Mouse (Mus musculus): ENCODE data around the gene Sirpb1b.
"Not testable (repeated sequence)": the region's sequence is repeated elsewhere in the genome, so short reads cannot be mapped to it uniquely, and the experiment has no call there.

DNA sequence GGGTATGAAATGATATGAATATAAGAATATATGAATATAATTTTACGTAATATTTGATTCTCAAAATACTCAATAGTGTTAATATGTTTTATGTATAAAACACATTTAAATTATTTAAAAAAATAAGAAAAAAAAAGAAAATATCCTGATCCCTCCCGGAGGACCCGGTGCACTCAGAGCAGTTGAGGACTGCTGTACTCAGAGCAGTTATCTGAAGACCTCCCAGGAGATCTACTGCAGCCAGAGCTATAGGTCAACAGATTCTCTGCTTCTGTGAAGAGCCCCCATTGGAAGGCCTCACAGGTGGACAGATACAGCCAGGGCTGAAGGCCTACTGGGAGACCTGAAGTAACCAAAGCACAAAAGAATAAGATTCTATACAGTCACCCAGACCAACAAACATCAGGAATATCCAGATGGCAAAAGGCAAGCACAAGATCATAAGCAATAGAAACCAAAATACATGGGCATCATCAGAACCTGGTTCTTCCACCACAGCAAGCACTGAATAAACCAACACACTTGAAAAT lies 67.0 kb downstream of the Sirpb1b start:
- not testable (repeated sequence) for TF ChIP-seq POLR2A (IDR thresholded peaks at IDR 0.05; ENCODE audit: low read depth, low read length); CTCF (IDR thresholded peaks at IDR 0.05; ENCODE audit: borderline replicate concordance, insufficient read depth, low read length)
